Mouse (Mus musculus) ES-E14 (cell line): ENCODE results near the gene Gcn1l1.

Source experiments
- CHD2 ChIP-seq: IDR thresholded peaks from 2 replicates; pipeline ENCODE4 v1.6.1; 2014; ENCODE audit warnings: mild to moderate bottlenecking, low read depth, low read length, inconsistent platforms
- HCFC1 ChIP-seq: IDR thresholded peaks from 2 replicates; pipeline ENCODE4 v1.6.1; 2012; ENCODE audit warnings: low read length, inconsistent platforms, borderline replicate concordance; ENCODE audit not compliant: insufficient read depth
- MAFK ChIP-seq: IDR thresholded peaks from 2 replicates; pipeline ENCODE4 v1.6.1; 2014; ENCODE audit warnings: mild to moderate bottlenecking, low read depth, low read length, inconsistent platforms; ENCODE audit not compliant: insufficient read depth
- ZC3H11A ChIP-seq: IDR thresholded peaks from 2 replicates; pipeline ENCODE4 v1.6.1; 2012; ENCODE audit warnings: low read depth, mild to moderate bottlenecking, inconsistent platforms, low read length, borderline replicate concordance

DNA sequence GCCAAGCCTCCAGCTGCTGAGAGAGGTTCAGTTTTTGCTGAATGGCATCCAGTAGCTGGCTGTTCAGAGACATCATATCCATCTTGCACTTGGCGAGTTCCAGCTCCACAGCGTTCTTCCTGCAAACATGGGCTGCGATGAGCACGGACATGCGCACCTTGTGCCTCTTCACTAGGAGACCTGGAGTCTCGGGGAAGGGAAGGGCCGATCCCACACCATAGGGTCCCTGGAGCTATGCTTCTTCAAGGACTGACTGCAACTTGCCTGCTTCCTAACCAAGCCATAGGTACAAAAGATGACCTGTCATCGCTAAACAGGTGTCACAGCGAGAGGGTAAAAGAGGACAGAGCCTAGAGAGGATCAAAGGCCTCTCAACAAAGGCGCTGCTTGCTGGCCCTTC, 86.8 kb downstream of the Gcn1l1 start:
- TF ChIP-seq HCFC1 (no peak), ZC3H11A (no peak), MAFK (no peak), CHD2 (no peak)
